In genomic region chr17:7759786-7760185, GRCm38 (mm10) we compare ENCODE assay signal across 22 mouse cellular contexts.
A peak's percentile ranks its signal among the peaks of the same experiment; 100 is the strongest.
DNase-seq lines count a peak whose midpoint lies in the region; ATAC-seq and TF ChIP-seq lines count a peak whose summit lies in the region.
"Had no signal": no experiment of that assay in that cellular context is flagged by ENCODE, and none has a peak within 500 bp of the region (broad histone marks: within the 10 kb centered on the region; RNA-seq: fewer than 3 reads in every experiment).

No protein-coding gene starts in this region.

- H3K9me3 ChIP-seq in embryonic facial prominence, embryonic 13.5 days, result no peaks in the 10 kb centered on the region
- no peaks in the 10 kb centered on the region for H3K9me3 ChIP-seq in embryonic facial prominence, embryonic 10.5 days
- no peaks in the 10 kb centered on the region for H3K9me3 ChIP-seq in embryonic facial prominence, embryonic 14.5 days (ENCODE audit: control insufficient read depth, low read length)
- H3K9me3 ChIP-seq: embryonic facial prominence, embryonic 15.5 days; forebrain, embryonic 10.5 days; heart, embryonic 12.5 days; hindbrain, embryonic 10.5 days had no signal

- no peaks in the 10 kb centered on the region for H3K36me3 ChIP-seq in embryonic facial prominence, embryonic 13.5 days
- H3K36me3 ChIP-seq in embryonic facial prominence, embryonic 10.5 days (replicated peaks), result no peaks in the 10 kb centered on the region
- no peaks in the 10 kb centered on the region for H3K36me3 ChIP-seq in embryonic facial prominence, embryonic 14.5 days (ENCODE audit: control insufficient read depth, insufficient read depth, low read length)
- H3K36me3 ChIP-seq: embryonic facial prominence, embryonic 15.5 days; forebrain, embryonic 10.5 days; G1E; heart, embryonic 12.5 days; hindbrain, embryonic 10.5 days had no signal

- H3K4me1 ChIP-seq in embryonic facial prominence, embryonic 13.5 days, result peaks cover 4% of the 10 kb centered on the region; the same call in 1 of the 2 replicates
- H3K4me1 ChIP-seq in embryonic facial prominence, embryonic 10.5 days, result no peaks in the 10 kb centered on the region
- no peaks in the 10 kb centered on the region for H3K4me1 ChIP-seq in embryonic facial prominence, embryonic 14.5 days (ENCODE audit: control insufficient read depth, insufficient read depth, low read length)
- H3K4me1 ChIP-seq: forebrain, embryonic 10.5 days; heart, embryonic 12.5 days; hindbrain, embryonic 10.5 days had no signal

- H3K9ac ChIP-seq in embryonic facial prominence, embryonic 13.5 days, result 0 out of 2 replicates have a peak overlapping the region, but pooled peaks have one; percentile 6
- H3K9ac ChIP-seq in embryonic facial prominence, embryonic 14.5 days (ENCODE audit: low read depth, low read length), result no peak overlapping the region
- H3K9ac ChIP-seq: embryonic facial prominence, embryonic 15.5 days; heart, embryonic 12.5 days; hindbrain, embryonic 14.5 days had no signal

- TF ChIP-seq CTCF in layer of hippocampus, adult 2 months (conservative IDR thresholded peaks at IDR 0.05), result no peak

- H3K27me3 ChIP-seq in embryonic facial prominence, embryonic 13.5 days, result no peaks in the 10 kb centered on the region
- no peaks in the 10 kb centered on the region for H3K27me3 ChIP-seq in embryonic facial prominence, embryonic 10.5 days (replicated peaks; ENCODE audit: low read depth, poor library complexity, severe bottlenecking)
- H3K27me3 ChIP-seq in embryonic facial prominence, embryonic 14.5 days (replicated peaks; ENCODE audit: control insufficient read depth, insufficient read depth, low read length), result no peaks in the 10 kb centered on the region
- H3K27me3 ChIP-seq: embryonic facial prominence, embryonic 15.5 days; heart, embryonic 12.5 days had no signal

- no peak overlapping the region for H3K4me3 ChIP-seq in embryonic facial prominence, embryonic 13.5 days
- no peak overlapping the region for H3K4me3 ChIP-seq in embryonic facial prominence, embryonic 10.5 days
- no peak overlapping the region for H3K4me3 ChIP-seq in layer of hippocampus, adult 2 months
- no peak overlapping the region for H3K4me3 ChIP-seq in embryonic facial prominence, embryonic 14.5 days (ENCODE audit: low read depth, low read length)
- H3K4me3 ChIP-seq: embryonic facial prominence, embryonic 15.5 days; erythroblast, embryonic 14.5 days; forebrain, embryonic 10.5 days; heart, embryonic 12.5 days; hindbrain, embryonic 10.5 days had no signal

- ATAC-seq in embryonic facial prominence, embryonic 13.5 days (ENCODE audit: insufficient number of reproducible peaks, insufficient read depth, low FRiP score, low TSS enrichment, low read depth), result no peak
- ATAC-seq in embryonic facial prominence, embryonic 14.5 days (ENCODE audit: low read depth), result no peak
- ATAC-seq: CD4-positive, CD25-positive, alpha-beta regulatory T cell, adult 4 months; forebrain, embryonic 16.5 days had no signal

- H3K4me2 ChIP-seq in embryonic facial prominence, embryonic 13.5 days, result no peak overlapping the region
- no peak overlapping the region for H3K4me2 ChIP-seq in embryonic facial prominence, embryonic 14.5 days (ENCODE audit: low read depth, low read length)
- H3K4me2 ChIP-seq: embryonic facial prominence, embryonic 15.5 days; heart, embryonic 12.5 days; hindbrain, embryonic 14.5 days had no signal

- H3K27ac ChIP-seq in embryonic facial prominence, embryonic 13.5 days, result no peak overlapping the region
- no peak overlapping the region for H3K27ac ChIP-seq in embryonic facial prominence, embryonic 10.5 days (replicated peaks)
- peak overlapping the region; percentile 77 for H3K27ac ChIP-seq in layer of hippocampus, adult 2 months
- no peak overlapping the region for H3K27ac ChIP-seq in embryonic facial prominence, embryonic 14.5 days (replicated peaks; ENCODE audit: low read depth, low read length)
- H3K27ac ChIP-seq: embryonic facial prominence, embryonic 15.5 days; forebrain, embryonic 10.5 days; hindbrain, embryonic 10.5 days; hindbrain, embryonic 14.5 days had no signal

- WGBS in embryonic facial prominence, embryonic 13.5 days, result 68% methylated on average over 4 of the region's 4 CpGs
- 85% methylated on average over 4 of the region's 4 CpGs for WGBS in embryonic facial prominence, embryonic 10.5 days
- WGBS in embryonic facial prominence, embryonic 14.5 days, result 63% methylated on average over 4 of the region's 4 CpGs

- no peak for DNase-seq in embryonic facial prominence, embryonic 10.5 days (ENCODE audit: low spot score)
- peak in 1 of 2 experiments; percentile 53 for DNase-seq in layer of hippocampus, adult 2 months (ENCODE audit: low spot score in 2 of 2)
- DNase-seq in layer of hippocampus, adult 8-10 months (ENCODE audit: low spot score in 2 of 2), result no peak
- DNase-seq in embryonic facial prominence, embryonic 14.5 days (ENCODE audit: low spot score), result peak; percentile 25
- DNase-seq in spleen, postnatal 4 days (ENCODE audit: low spot score in 2 of 2), result no peak
- DNase-seq in lung, postnatal 4 days, result no peak
- DNase-seq: adrenal gland, postnatal 10 days; B cell, adult 2 months; cerebellum, adult 11-12 months; cerebellum, adult 9-10 months; cerebellum, postnatal 25 days; gastrocnemius, postnatal 25 days had no signal
